Mouse (Mus musculus): Measurements from ENCODE around the gene U90926.
"Not testable (repeated sequence)": the region's sequence is repeated elsewhere in the genome, so short reads cannot be mapped to it uniquely, and the experiment has no call there.

U90926 gene

GRCm38 (mm10) chr5:92218915-92219793 lies 3.9 kb upstream of the U90926 start:
- no peak for DNase-seq (ENCODE audit: extremely low spot score, low spot score)

GRCm38 (mm10) chr5:92212231-92212630 lies 3.0 kb downstream of the U90926 start:
- no peak for DNase-seq (ENCODE audit: extremely low spot score, low spot score)

GRCm38 (mm10) chr5:92210205-92210604 lies 5.0 kb downstream of the U90926 start:
- DNase-seq (ENCODE audit: extremely low spot score, low spot score), result no peak

GRCm38 (mm10) chr5:92206121-92206520 lies 9.1 kb downstream of the U90926 start:
- DNase-seq (ENCODE audit: extremely low spot score, low spot score), result no peak

- DNase-seq (ENCODE audit: extremely low spot score, low spot score), result no peak
Observed at GRCm38 (mm10) chr5:92205706-92206105, 9.5 kb downstream of the U90926 start.

- DNase-seq (ENCODE audit: extremely low spot score, low spot score), result no peak
Observed at GRCm38 (mm10) chr5:92205184-92205583, 10.0 kb downstream of the U90926 start.

GRCm38 (mm10) chr5:92204162-92205036 lies 10.8 kb downstream of the U90926 start:
- DNase-seq (ENCODE audit: extremely low spot score, low spot score), result no peak

- no peak for DNase-seq (ENCODE audit: extremely low spot score, low spot score)
Observed at GRCm38 (mm10) chr5:92198266-92198665, 16.9 kb downstream of the U90926 start.

- no peak for DNase-seq (ENCODE audit: extremely low spot score, low spot score)
Observed at GRCm38 (mm10) chr5:92196895-92197811, 18.1 kb downstream of the U90926 start.

GRCm38 (mm10) chr5:92195716-92196115 lies 19.5 kb downstream of the U90926 start:
- DNase-seq (ENCODE audit: extremely low spot score, low spot score), result not testable (repeated sequence)

GRCm38 (mm10) chr5:92188881-92189483 lies 26.2 kb downstream of the U90926 start:
- DNase-seq (ENCODE audit: extremely low spot score, low spot score), result no peak

- DNase-seq (ENCODE audit: extremely low spot score, low spot score), result no peak
Observed at GRCm38 (mm10) chr5:92183071-92183830, 32.0 kb downstream of the U90926 start.

GRCm38 (mm10) chr5:92165976-92166375 lies 49.2 kb downstream of the U90926 start:
- DNase-seq (ENCODE audit: extremely low spot score, low spot score), result no peak

All from neural tube, embryonic 10.5 days (tissue).